Mouse (Mus musculus) lung, embryonic 16.5 days (tissue): ENCODE results near the gene Tuba8. TPM values are rescaled to one million over a fixed set of nuclear protein-coding genes. Genes with fewer than 3 reads are reported as not detected.

ENCODE experiments used
- ATAC-seq: fragments of 200-750 bp; cut with Nextera tagmentation; 2 replicates; pipeline ENCODE4 v1.8.0; 2017; ENCODE audit warnings: low read depth, mild to moderate bottlenecking, moderate library complexity
- H3K27ac ChIP-seq: fragments of 300-500 bp; sonication (generic); 2 replicates; pipeline ENCODE4 v1.5.1; 2014; ENCODE audit warnings: mild to moderate bottlenecking, control low read depth, low read length
- H3K27me3 ChIP-seq: fragments of 300-500 bp; sonication (generic); 2 replicates; pipeline ENCODE4 v1.6.1; 2014; ENCODE audit warnings: low read depth, low read length, mixed read lengths; ENCODE audit not compliant: control insufficient read depth, insufficient read depth
- H3K36me3 ChIP-seq: fragments of 300-500 bp; sonication (generic); 2 replicates; pipeline ENCODE4 v1.6.1; 2014; ENCODE audit warnings: low read length; ENCODE audit not compliant: control insufficient read depth, insufficient read depth
- H3K4me1 ChIP-seq: fragments of 300-500 bp; sonication (generic); replicated peaks from 2 replicates; pipeline ENCODE4 v1.6.1; 2014; ENCODE audit warnings: low read length, mixed read lengths; ENCODE audit not compliant: control insufficient read depth, insufficient read depth
- H3K4me2 ChIP-seq: fragments of 300-500 bp; sonication (generic); 2 replicates; pipeline ENCODE4 v1.6.1; 2014; ENCODE audit warnings: low read depth, low read length, control low read depth
- H3K4me3 ChIP-seq: fragments of 300-500 bp; sonication (generic); 2 replicates; pipeline ENCODE4 v1.5.1; 2014; ENCODE audit warnings: mild to moderate bottlenecking, low read length, control low read depth
- H3K9ac ChIP-seq: fragments of 300-500 bp; sonication (generic); 2 replicates; pipeline ENCODE4 v1.6.1; 2014; ENCODE audit warnings: low read length, control low read depth
- H3K9me3 ChIP-seq: fragments of 300-500 bp; sonication (generic); 2 replicates; pipeline ENCODE4 v1.6.1; 2016; ENCODE audit warnings: low read length; ENCODE audit not compliant: control insufficient read depth
- WGBS: fragments of 180-500 bp; shearing (Covaris S2); extraction: QIAGEN DNeasy Blood & Tissue Kit; methylation state at CpG from one replicate; pipeline ENCODE4 v1.1.7; 2014; 5-methylcytosine and 5-hydroxymethylcytosine counted together
- polyA plus RNA-seq: library from polyadenylated mRNA; unstranded; fragments of >200 nt; fragmentation: Nextera tagmentation; extraction: Ambion mirVana; gene quantifications from 2 replicates; pipeline ENCODE4 v1.2.1, GENCODE M21; 2015

The Tuba8 gene
- polyA plus RNA-seq, 1 experiment from 2014 or later, result 16.9 TPM

GRCm38 (mm10) chr6:121194061-121194955 lies 16.2 kb upstream of the Tuba8 start:
- H3K9ac ChIP-seq, result no peak overlapping the region
- no peak overlapping the region for H3K4me2 ChIP-seq
- 44% methylated on average over 13 of the region's 13 CpGs for WGBS
- H3K27ac ChIP-seq, result no peak overlapping the region
- no peaks in the 10 kb centered on the region for H3K27me3 ChIP-seq
- H3K9me3 ChIP-seq, result no peaks in the 10 kb centered on the region
- H3K4me3 ChIP-seq, result no peak overlapping the region
- peaks cover 5% of the 10 kb centered on the region for H3K36me3 ChIP-seq
- no peak for ATAC-seq
- H3K4me1 ChIP-seq, result peaks cover 6% of the 10 kb centered on the region; the same call in 1 of the 2 replicates

- Histone ChIP-seq H3K36me3 (peaks cover 5% of the 10 kb centered on the region), H3K4me2 (no peak overlapping the region), H3K4me1 (peaks cover 6% of the 10 kb centered on the region; the same call in 1 of the 2 replicates), H3K27me3 (no peaks in the 10 kb centered on the region), H3K9me3 (no peaks in the 10 kb centered on the region), H3K4me3 (no peak overlapping the region), H3K27ac (0 out of 2 replicates have a peak overlapping the region, but pooled peaks have one; percentile 1), H3K9ac (no peak overlapping the region)
- 64% methylated on average over 14 of the region's 14 CpGs for WGBS
- ATAC-seq, result peak; percentile 63
Measured at GRCm38 (mm10) chr6:121194956-121195731, 15.4 kb upstream of the Tuba8 start.

- Histone ChIP-seq H3K27me3 (no peaks in the 10 kb centered on the region), H3K9ac (no peak overlapping the region), H3K9me3 (no peaks in the 10 kb centered on the region), H3K4me1 (peaks cover 6% of the 10 kb centered on the region; the same call in 1 of the 2 replicates), H3K4me3 (no peak overlapping the region), H3K27ac (no peak overlapping the region), H3K36me3 (peaks cover 4% of the 10 kb centered on the region; the same call in 1 of the 2 replicates), H3K4me2 (no peak overlapping the region)
- 60% methylated on average over 9 of the region's 9 CpGs for WGBS
- no peak for ATAC-seq
Measured at GRCm38 (mm10) chr6:121197807-121198365, 12.6 kb upstream of the Tuba8 start.

GRCm38 (mm10) chr6:121200458-121200857 lies 10.0 kb upstream of the Tuba8 start:
- Histone ChIP-seq H3K4me1 (no peaks in the 10 kb centered on the region), H3K27ac (no peak overlapping the region), H3K9me3 (no peaks in the 10 kb centered on the region), H3K27me3 (no peaks in the 10 kb centered on the region), H3K4me3 (no peak overlapping the region), H3K9ac (no peak overlapping the region), H3K36me3 (no peaks in the 10 kb centered on the region), H3K4me2 (no peak overlapping the region)
- ATAC-seq, result no peak
- WGBS, result 75% methylated on average over 3 of the region's 4 CpGs

- Histone ChIP-seq H3K9me3 (no peaks in the 10 kb centered on the region), H3K36me3 (no peaks in the 10 kb centered on the region), H3K27ac (no peak overlapping the region), H3K4me3 (no peak overlapping the region), H3K9ac (no peak overlapping the region), H3K4me2 (no peak overlapping the region), H3K27me3 (no peaks in the 10 kb centered on the region), H3K4me1 (no peaks in the 10 kb centered on the region)
- no peak for ATAC-seq
- 81% methylated on average over 5 of the region's 5 CpGs for WGBS
Measured at GRCm38 (mm10) chr6:121202026-121202425, 8.5 kb upstream of the Tuba8 start.

GRCm38 (mm10) chr6:121206481-121206880 lies 4.0 kb upstream of the Tuba8 start:
- H3K27me3 ChIP-seq, result peaks cover 7% of the 10 kb centered on the region
- H3K9ac ChIP-seq, result no peak overlapping the region
- H3K27ac ChIP-seq, result no peak overlapping the region
- H3K4me2 ChIP-seq, result no peak overlapping the region
- no peaks in the 10 kb centered on the region for H3K9me3 ChIP-seq
- peaks cover 6% of the 10 kb centered on the region for H3K4me1 ChIP-seq
- no peaks in the 10 kb centered on the region for H3K36me3 ChIP-seq
- no peak for ATAC-seq
- 86% methylated on average over 5 of the region's 5 CpGs for WGBS
- no peak overlapping the region for H3K4me3 ChIP-seq

- peaks cover 12% of the 10 kb centered on the region for H3K4me1 ChIP-seq
- WGBS, result 59% methylated on average over 2 of the region's 2 CpGs
- peak; percentile 83 for ATAC-seq
- no peak overlapping the region for H3K9ac ChIP-seq
- no peak overlapping the region for H3K4me2 ChIP-seq
- peaks cover 7% of the 10 kb centered on the region for H3K27me3 ChIP-seq
- no peak overlapping the region for H3K4me3 ChIP-seq
- H3K27ac ChIP-seq, result peak overlapping the region; percentile 53
- no peaks in the 10 kb centered on the region for H3K36me3 ChIP-seq
- no peaks in the 10 kb centered on the region for H3K9me3 ChIP-seq
Measured at GRCm38 (mm10) chr6:121209584-121209983, 912 bp upstream of the Tuba8 start.

- peak overlapping the region; percentile 54 for H3K4me2 ChIP-seq
- peak; percentile 10; the same call in 1 of the 2 replicates for ATAC-seq
- peak overlapping the region; percentile 53 for H3K27ac ChIP-seq
- H3K9me3 ChIP-seq, result no peaks in the 10 kb centered on the region
- peaks cover 7% of the 10 kb centered on the region for H3K27me3 ChIP-seq
- 2% methylated on average over 12 of the region's 12 CpGs for WGBS
- peak overlapping the region; percentile 43 for H3K4me3 ChIP-seq
- H3K36me3 ChIP-seq, result no peaks in the 10 kb centered on the region
- H3K9ac ChIP-seq, result peak overlapping the region; percentile 51
- peaks cover 19% of the 10 kb centered on the region for H3K4me1 ChIP-seq
Measured at GRCm38 (mm10) chr6:121210926-121211289, 412 bp downstream of the Tuba8 start.

GRCm38 (mm10) chr6:121211743-121212142 lies 1.2 kb downstream of the Tuba8 start:
- Histone ChIP-seq H3K27ac (peak overlapping the region; percentile 58), H3K4me3 (peak overlapping the region; percentile 43), H3K4me2 (peak overlapping the region; percentile 54), H3K9ac (peak overlapping the region; percentile 51), H3K36me3 (no peaks in the 10 kb centered on the region), H3K27me3 (peaks cover 7% of the 10 kb centered on the region), H3K9me3 (no peaks in the 10 kb centered on the region), H3K4me1 (peaks cover 19% of the 10 kb centered on the region)
- WGBS, result 5% methylated on average over 5 of the region's 5 CpGs
- peak; percentile 32 for ATAC-seq
